Mouse (Mus musculus) ES-E14 (cell line): ENCODE data around the gene Fbxo22. TPM values are rescaled to one million over a fixed set of nuclear protein-coding genes. Genes with fewer than 3 reads are reported as not detected.

Experiments
- DNase-seq: peaks from one replicate; pipeline ENCODE4 v3.0.0-alpha.2; 2013; ENCODE audit warnings: low read depth, low spot score
- H3K27ac ChIP-seq: 2 replicates; pipeline ENCODE4 v1.5.1; 2012; ENCODE audit warnings: low read depth, mild to moderate bottlenecking, low read length, moderate library complexity, mixed read lengths; ENCODE audit not compliant: poor library complexity, insufficient read depth, severe bottlenecking
- H3K36me3 ChIP-seq: 2 replicates; pipeline ENCODE4 v1.6.1; 2012; ENCODE audit warnings: mild to moderate bottlenecking, low read length, moderate library complexity, mixed read lengths; ENCODE audit not compliant: control insufficient read depth, poor library complexity, insufficient read depth, severe bottlenecking
- H3K4me1 ChIP-seq, 2 experiments: fragments of 150-350 bp in 1 of 2; sonication (generic) in 1 of 2; 2 replicates each; pipeline ENCODE4 v1.6.1; 2012; ENCODE audit warnings: low read length in 2 of 2, mild to moderate bottlenecking in 1 of 2, mixed read lengths in 1 of 2; ENCODE audit not compliant: control insufficient read depth in 2 of 2, insufficient read depth in 2 of 2, poor library complexity in 1 of 2
- H3K4me3 ChIP-seq, 2 experiments: fragments of 150-350 bp in 1 of 2; sonication (generic) in 1 of 2; 2 replicates each; pipeline ENCODE4 v1.5.1; 2012; ENCODE audit warnings: low read length in 2 of 2, low read depth in 1 of 2, mild to moderate bottlenecking in 1 of 2, mixed read lengths in 1 of 2; ENCODE audit not compliant: insufficient read depth in 1 of 2, poor library complexity in 1 of 2, severe bottlenecking in 1 of 2
- H3K9ac ChIP-seq: 2 replicates; pipeline ENCODE4 v1.6.1; 2012; ENCODE audit warnings: low read depth, mild to moderate bottlenecking, low read length, mixed read lengths; ENCODE audit not compliant: poor library complexity, insufficient read depth, severe bottlenecking
- H3K9me3 ChIP-seq: fragments of 150-350 bp; sonication (generic); 2 replicates; pipeline ENCODE4 v1.6.1; 2012; ENCODE audit warnings: low read depth, mild to moderate bottlenecking, low read length; ENCODE audit not compliant: control insufficient read depth, insufficient read depth
- CHD2 ChIP-seq: IDR thresholded peaks from 2 replicates; pipeline ENCODE4 v1.6.1; 2014; ENCODE audit warnings: mild to moderate bottlenecking, low read depth, low read length, inconsistent platforms
- HCFC1 ChIP-seq: IDR thresholded peaks from 2 replicates; pipeline ENCODE4 v1.6.1; 2012; ENCODE audit warnings: low read length, inconsistent platforms, borderline replicate concordance; ENCODE audit not compliant: insufficient read depth
- MAFK ChIP-seq: IDR thresholded peaks from 2 replicates; pipeline ENCODE4 v1.6.1; 2014; ENCODE audit warnings: mild to moderate bottlenecking, low read depth, low read length, inconsistent platforms; ENCODE audit not compliant: insufficient read depth
- ZC3H11A ChIP-seq: IDR thresholded peaks from 2 replicates; pipeline ENCODE4 v1.6.1; 2012; ENCODE audit warnings: low read depth, mild to moderate bottlenecking, inconsistent platforms, low read length, borderline replicate concordance
- ZNF384 ChIP-seq: IDR thresholded peaks from 2 replicates; pipeline ENCODE4 v1.6.1; 2012; ENCODE audit warnings: low read depth, low read length, inconsistent platforms
- in situ Hi-C, 2 experiments: fragments of 600-800 bp; cut with MboI; formaldehyde crosslinking; loops; one replicate each; pipeline ENCODE4 v1.15.1; 2025; ENCODE audit warnings: low sequenced_read_pairs in 2 of 2, inconsistent platforms in 1 of 2; ENCODE audit not compliant: unreplicated experiment in 2 of 2
- total RNA-seq: library from RNA; depleted of rRNA; stranded (reverse); fragments of 300-350 nt; gene quantifications from 2 replicates; pipeline ENCODE4 v1.2.3, GENCODE M21; 2012; rRNA removed

Fbxo22 gene
- total RNA-seq, 1 experiment = 60.5 TPM

- Histone ChIP-seq H3K4me3 (no peak overlapping the region), H3K9ac (no peak overlapping the region), H3K36me3 (no peaks in the 10 kb centered on the region), H3K27ac (no peak overlapping the region), H3K9me3 (no peaks in the 10 kb centered on the region), H3K4me1 (peaks cover 0 to 4% of the 10 kb centered on the region in 2 experiments; a peak in 1 of 4 replicates)
- in situ Hi-C loops = no loop called here
- no peak for DNase-seq
- TF ChIP-seq ZC3H11A = no peak
- TF ChIP-seq HCFC1 = no peak
- TF ChIP-seq ZNF384 = no peak
- TF ChIP-seq CHD2 = no peak
- TF ChIP-seq MAFK = no peak
Observed at GRCm38 (mm10) chr9:55273906-55274305, 65.2 kb downstream of the Fbxo22 start.

Other genes starting within 250 kb of the Fbxo22 start
- gene Chrna5, start 228.0 kb upstream of the Fbxo22 start, total RNA-seq = 1.3 and 1.7 TPM in 2 replicates
- gene Chrna3, start 182.4 kb upstream of the Fbxo22 start, total RNA-seq = 0.04 TPM in 1 of 2 replicates, not detected in the other
- gene Chrnb4, start 160.1 kb upstream of the Fbxo22 start, total RNA-seq = 0.18 and 0.48 TPM in 2 replicates
- gene Ube2q2, start 60.1 kb upstream of the Fbxo22 start, total RNA-seq = 21.5 and 24.9 TPM in 2 replicates
- 5.8 and 7.0 TPM in 2 replicates for gene Nrg4, start 117.9 kb downstream of the Fbxo22 start, total RNA-seq
- gene Tmem266, start 118.0 kb downstream of the Fbxo22 start, total RNA-seq = 0.58 and 0.85 TPM in 2 replicates